Mouse (Mus musculus): ENCODE results near the gene Slc22a3. TPM values are rescaled to one million over a fixed set of nuclear protein-coding genes. Genes with fewer than 3 reads are reported as not detected.

Slc22a3 gene
- total and polyA plus RNA-seq, 2 experiments from 2014 or later = 2.1 to 2.9 TPM

DNA sequence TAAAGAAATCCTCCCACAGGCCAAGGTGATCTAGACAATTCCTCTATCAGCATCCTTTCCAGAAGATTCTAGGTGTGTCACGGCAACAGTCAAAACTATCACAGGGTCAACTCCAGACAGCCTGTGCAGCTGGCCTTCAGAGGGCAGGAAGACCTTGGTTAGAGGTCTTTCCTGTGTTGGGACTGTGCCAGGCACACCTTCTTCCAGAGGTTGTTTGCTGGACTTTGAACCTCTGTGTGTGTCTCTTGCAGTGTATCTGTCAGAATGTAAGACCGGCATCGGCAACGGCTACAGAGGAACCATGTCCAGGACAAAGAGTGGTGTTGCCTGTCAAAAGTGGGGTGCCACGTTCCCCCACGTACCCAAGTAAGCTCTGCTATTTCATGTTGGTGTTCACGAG lies 119.3 kb downstream of the Slc22a3 start:
- H3K9ac ChIP-seq (replicated peaks; ENCODE audit: low read length) = no peak overlapping the region
- WGBS = 95% methylated on average over 7 of the region's 7 CpGs
- H3K4me2 ChIP-seq (ENCODE audit: low read depth, low read length) = no peak overlapping the region
- no peak for DNase-seq (ENCODE audit: low spot score)
- no peaks in the 10 kb centered on the region for H3K9me3 ChIP-seq (ENCODE audit: low read length)
- no peak overlapping the region for H3K27ac ChIP-seq
- H3K36me3 ChIP-seq (ENCODE audit: insufficient read depth, low read length) = no peaks in the 10 kb centered on the region
- no peaks in the 10 kb centered on the region for H3K4me1 ChIP-seq (ENCODE audit: insufficient read depth, low read length)
- no peak for TF ChIP-seq CTCF (IDR thresholded peaks at IDR 0.05; ENCODE audit: low read depth)
- no peak overlapping the region for H3K4me3 ChIP-seq (ENCODE audit: low read length)
- ATAC-seq = no peak
- no peaks in the 10 kb centered on the region for H3K27me3 ChIP-seq (ENCODE audit: insufficient read depth, low read length)

DNA sequence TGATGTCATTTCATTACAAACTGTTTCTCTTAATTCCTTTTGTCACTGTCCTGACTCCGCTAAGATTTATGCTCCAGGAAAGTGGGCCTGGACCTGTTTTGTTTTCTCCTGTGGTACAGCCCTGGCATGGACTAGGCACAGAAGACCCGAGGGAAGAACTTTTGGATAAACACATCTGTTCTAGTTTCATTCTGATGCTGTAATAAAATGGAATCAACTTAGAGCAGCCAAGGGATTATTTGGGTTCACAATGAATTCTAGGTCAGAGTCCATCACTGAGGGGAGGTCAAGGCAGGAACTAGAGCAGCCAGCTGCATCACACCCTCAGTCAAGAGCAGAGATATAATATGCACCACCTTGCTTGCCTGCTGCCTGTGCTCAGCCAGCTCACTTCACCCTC lies 119.7 kb downstream of the Slc22a3 start:
- WGBS = 80% methylated on average over 2 of the region's 2 CpGs
- H3K4me3 ChIP-seq (ENCODE audit: low read length) = no peak overlapping the region
- no peak overlapping the region for H3K9ac ChIP-seq (replicated peaks; ENCODE audit: low read length)
- no peaks in the 10 kb centered on the region for H3K9me3 ChIP-seq (ENCODE audit: low read length)
- no peaks in the 10 kb centered on the region for H3K36me3 ChIP-seq (ENCODE audit: insufficient read depth, low read length)
- TF ChIP-seq CTCF (IDR thresholded peaks at IDR 0.05; ENCODE audit: low read depth) = no peak
- DNase-seq (ENCODE audit: low spot score) (no peak), ATAC-seq (no peak)
- no peaks in the 10 kb centered on the region for H3K27me3 ChIP-seq (ENCODE audit: insufficient read depth, low read length)
- H3K27ac ChIP-seq = no peak overlapping the region
- H3K4me2 ChIP-seq (ENCODE audit: low read depth, low read length) = no peak overlapping the region
- no peaks in the 10 kb centered on the region for H3K4me1 ChIP-seq (ENCODE audit: insufficient read depth, low read length)

- DNase-seq (ENCODE audit: low spot score) (no peak), ATAC-seq (no peak)
- H3K9me3 ChIP-seq (ENCODE audit: low read length) = no peaks in the 10 kb centered on the region
- no peak for TF ChIP-seq CTCF (IDR thresholded peaks at IDR 0.05; ENCODE audit: low read depth)
- no peak overlapping the region for H3K9ac ChIP-seq (replicated peaks; ENCODE audit: low read length)
- no peaks in the 10 kb centered on the region for H3K27me3 ChIP-seq (ENCODE audit: insufficient read depth, low read length)
- H3K27ac ChIP-seq = no peak overlapping the region
- no peak overlapping the region for H3K4me2 ChIP-seq (ENCODE audit: low read depth, low read length)
- H3K4me1 ChIP-seq (ENCODE audit: insufficient read depth, low read length) = no peaks in the 10 kb centered on the region
- no peaks in the 10 kb centered on the region for H3K36me3 ChIP-seq (ENCODE audit: insufficient read depth, low read length)
- WGBS = 69% methylated on average over 8 of the region's 8 CpGs
- no peak overlapping the region for H3K4me3 ChIP-seq (ENCODE audit: low read length)
These were observed 122.3 kb downstream of the Slc22a3 start for GRCm38 (mm10) chr17:12385049-12385794.

DNA sequence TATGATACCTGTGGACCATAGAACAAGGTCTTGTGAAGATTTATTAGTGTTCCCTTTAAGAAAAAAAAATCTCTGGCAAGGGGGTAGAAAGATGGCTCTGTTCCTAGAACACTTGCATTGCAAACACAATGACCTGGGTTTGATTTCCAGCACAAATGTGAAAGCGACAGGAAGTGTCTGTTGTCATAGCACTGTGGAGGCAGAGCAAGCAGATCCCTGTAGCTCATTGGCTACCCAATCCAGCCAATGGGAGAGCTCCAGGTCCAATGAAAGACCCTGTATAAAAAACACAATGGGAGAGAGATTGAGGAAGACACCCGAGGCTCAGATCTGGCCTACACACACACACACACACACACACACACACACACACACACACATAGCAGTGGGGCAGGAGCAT lies 125.0 kb downstream of the Slc22a3 start:
- DNase-seq (ENCODE audit: low spot score) (peak; percentile 73), ATAC-seq (peak; percentile 92)

DNA sequence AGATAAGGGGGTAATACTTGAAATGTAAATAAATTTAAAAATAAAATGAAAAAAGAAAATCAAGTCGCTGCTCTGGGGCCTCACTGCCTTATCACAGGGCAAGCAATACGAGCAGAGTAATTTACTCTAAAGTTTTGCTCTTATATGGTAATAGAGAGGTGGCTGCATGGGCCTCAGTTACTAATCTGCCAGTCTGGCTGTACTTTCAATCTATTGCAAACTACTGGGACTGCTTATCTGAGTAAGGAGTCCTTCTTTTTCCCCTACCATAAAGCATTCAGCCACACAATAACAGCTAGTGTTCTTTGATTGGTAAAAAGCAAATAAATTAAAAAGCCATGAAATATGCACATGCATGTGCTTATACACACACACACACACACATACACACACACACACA lies 125.9 kb downstream of the Slc22a3 start:
- WGBS = 89% methylated on average over 2 of the region's 2 CpGs
- DNase-seq (ENCODE audit: low spot score) (no peak), ATAC-seq (no peak)
- no peaks in the 10 kb centered on the region for H3K27me3 ChIP-seq (ENCODE audit: insufficient read depth, low read length)
- no peak for TF ChIP-seq CTCF (IDR thresholded peaks at IDR 0.05; ENCODE audit: low read depth)
- H3K4me3 ChIP-seq (ENCODE audit: low read length) = no peak overlapping the region
- no peak overlapping the region for H3K27ac ChIP-seq
- H3K4me1 ChIP-seq (ENCODE audit: insufficient read depth, low read length) = no peaks in the 10 kb centered on the region
- H3K9me3 ChIP-seq (ENCODE audit: low read length) = no peaks in the 10 kb centered on the region
- H3K9ac ChIP-seq (replicated peaks; ENCODE audit: low read length) = no peak overlapping the region
- no peaks in the 10 kb centered on the region for H3K36me3 ChIP-seq (ENCODE audit: insufficient read depth, low read length)
- no peak overlapping the region for H3K4me2 ChIP-seq (ENCODE audit: low read depth, low read length)

More for the DNA sequence above, 125.0 kb downstream of the Slc22a3 start:
- Histone ChIP-seq H3K9me3 (ENCODE audit: low read length) (no peaks in the 10 kb centered on the region), H3K4me2 (ENCODE audit: low read depth, low read length) (no peak overlapping the region), H3K4me3 (ENCODE audit: low read length) (no peak overlapping the region), H3K27ac (no peak overlapping the region), H3K9ac (replicated peaks; ENCODE audit: low read length) (no peak overlapping the region), H3K27me3 (ENCODE audit: insufficient read depth, low read length) (no peaks in the 10 kb centered on the region), H3K36me3 (ENCODE audit: insufficient read depth, low read length) (no peaks in the 10 kb centered on the region), H3K4me1 (ENCODE audit: insufficient read depth, low read length) (no peaks in the 10 kb centered on the region)
- no peak for TF ChIP-seq CTCF (IDR thresholded peaks at IDR 0.05; ENCODE audit: low read depth)
- WGBS = 11% methylated on average over 2 of the region's 2 CpGs

DNA sequence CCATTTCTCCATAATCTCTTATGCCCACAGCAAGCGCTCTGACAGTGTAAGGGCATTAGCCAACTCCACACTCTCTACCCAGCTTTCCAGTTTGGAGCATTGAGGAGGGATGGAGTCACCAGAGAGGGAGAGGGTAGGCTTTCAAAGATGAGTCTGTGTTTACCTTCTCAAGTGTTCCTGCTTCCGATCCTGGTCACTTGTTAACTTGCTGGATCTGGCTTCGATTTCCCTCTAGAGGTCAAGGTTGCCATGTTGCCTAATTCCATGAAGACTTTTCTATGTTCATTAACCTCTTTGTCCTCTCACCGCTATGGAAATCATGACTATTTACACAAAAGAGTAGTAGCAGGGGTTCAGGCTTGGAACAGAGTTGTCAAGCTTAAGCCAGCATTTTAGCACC lies 127.2 kb downstream of the Slc22a3 start:
- no peak overlapping the region for H3K27ac ChIP-seq
- ATAC-seq (no peak), DNase-seq (ENCODE audit: low spot score) (no peak)
- H3K9ac ChIP-seq (replicated peaks; ENCODE audit: low read length) = no peak overlapping the region
- H3K36me3 ChIP-seq (ENCODE audit: insufficient read depth, low read length) = no peaks in the 10 kb centered on the region
- no peak for TF ChIP-seq CTCF (IDR thresholded peaks at IDR 0.05; ENCODE audit: low read depth)
- no peaks in the 10 kb centered on the region for H3K4me1 ChIP-seq (ENCODE audit: insufficient read depth, low read length)
- no peaks in the 10 kb centered on the region for H3K27me3 ChIP-seq (ENCODE audit: insufficient read depth, low read length)
- no peak overlapping the region for H3K4me2 ChIP-seq (ENCODE audit: low read depth, low read length)
- no peaks in the 10 kb centered on the region for H3K9me3 ChIP-seq (ENCODE audit: low read length)
- H3K4me3 ChIP-seq (ENCODE audit: low read length) = no peak overlapping the region
- 91% methylated on average over 4 of the region's 4 CpGs for WGBS

DNA sequence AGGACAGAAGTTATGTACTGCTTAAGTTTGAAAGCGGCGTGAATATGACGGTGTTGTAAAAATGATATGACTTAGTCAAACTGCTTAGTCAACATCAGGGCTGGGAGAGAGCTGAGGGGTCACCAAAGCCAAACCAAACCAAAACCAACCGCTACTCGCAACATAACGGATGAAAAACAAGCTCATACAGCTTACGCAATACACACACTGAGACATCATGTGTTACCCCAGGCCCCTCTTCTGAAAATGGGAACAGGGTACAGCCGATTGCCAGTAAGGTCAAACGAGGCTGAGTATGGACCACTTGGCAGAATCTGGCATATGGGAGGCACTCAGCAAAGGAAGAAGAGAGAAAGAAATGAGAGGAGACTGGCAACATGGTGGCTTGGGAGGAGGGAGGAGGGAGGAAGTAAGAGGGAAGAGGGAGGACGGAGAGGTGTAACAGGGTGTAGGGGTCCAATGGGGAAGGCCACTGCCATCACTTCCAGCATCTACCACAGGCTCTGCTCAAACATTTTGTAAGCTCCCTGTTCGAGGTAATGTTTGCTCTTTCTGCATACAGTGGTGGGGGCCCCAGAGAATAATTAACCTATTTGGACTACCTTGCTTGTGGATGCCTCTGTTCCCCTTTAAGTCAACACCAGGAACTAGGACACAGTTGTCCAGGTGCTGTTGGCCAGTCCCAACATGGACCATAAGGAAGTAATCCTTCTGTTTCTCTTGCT lies 129.4 kb downstream of the Slc22a3 start, which contains the start of gene Plg:
TSS of gene Plg (plus strand) at position 628 of the 725 bp plus-strand sequence.
- Histone ChIP-seq H3K9me3 (ENCODE audit: low read length) (no peaks in the 10 kb centered on the region), H3K36me3 (ENCODE audit: insufficient read depth, low read length) (no peaks in the 10 kb centered on the region), H3K9ac (replicated peaks; ENCODE audit: low read length) (no peak within 1 kb of the TSS), H3K27ac (no peak within 1 kb of the TSS), H3K27me3 (ENCODE audit: insufficient read depth, low read length) (no peaks in the 10 kb centered on the region), H3K4me3 (ENCODE audit: low read length) (no peak within 1 kb of the TSS), H3K4me1 (ENCODE audit: insufficient read depth, low read length) (no peaks in the 10 kb centered on the region), H3K4me2 (ENCODE audit: low read depth, low read length) (no peak within 1 kb of the TSS)
- TF ChIP-seq CTCF (IDR thresholded peaks at IDR 0.05; ENCODE audit: low read depth) = no peak
- WGBS = 90% methylated on average over 11 of the region's 11 CpGs
- no peak for DNase-seq (ENCODE audit: low spot score)
- ATAC-seq = no peak
